Mouse (Mus musculus) neural tube, embryonic 14.5 days (tissue): Measurements from ENCODE around the gene Stn1. TPM values are rescaled to one million over a fixed set of nuclear protein-coding genes. Genes with fewer than 3 reads are reported as not detected.

Source experiments
- ATAC-seq: fragments of 200-750 bp; cut with Nextera tagmentation; 2 replicates; pipeline ENCODE4 v1.8.0; 2017; ENCODE audit warnings: low read depth, mild to moderate bottlenecking, moderate TSS enrichment, moderate library complexity
- H3K27ac ChIP-seq: fragments of 300-500 bp; sonication (generic); 2 replicates; pipeline ENCODE4 v1.5.1; 2014; ENCODE audit warnings: low read depth, mild to moderate bottlenecking, control low read depth, low read length, moderate library complexity, mixed read lengths
- H3K27me3 ChIP-seq: fragments of 300-500 bp; sonication (generic); 2 replicates; pipeline ENCODE4 v1.6.1; 2014; ENCODE audit warnings: low read length; ENCODE audit not compliant: control insufficient read depth, insufficient read depth
- H3K36me3 ChIP-seq: fragments of 300-500 bp; sonication (generic); 2 replicates; pipeline ENCODE4 v1.6.1; 2014; ENCODE audit warnings: low read length, mixed read lengths; ENCODE audit not compliant: control insufficient read depth, insufficient read depth
- H3K4me1 ChIP-seq: fragments of 300-500 bp; sonication (generic); 2 replicates; pipeline ENCODE4 v1.6.1; 2014; ENCODE audit warnings: low read length; ENCODE audit not compliant: control insufficient read depth, insufficient read depth
- H3K4me2 ChIP-seq: fragments of 300-500 bp; sonication (generic); 2 replicates; pipeline ENCODE4 v1.6.1; 2014; ENCODE audit warnings: mild to moderate bottlenecking, low read depth, low read length, control low read depth
- H3K4me3 ChIP-seq: fragments of 300-500 bp; sonication (generic); 2 replicates; pipeline ENCODE4 v1.5.1; 2014; ENCODE audit warnings: low read depth, low read length, control low read depth, mixed read lengths
- H3K9ac ChIP-seq: fragments of 300-500 bp; sonication (generic); replicated peaks from 2 replicates; pipeline ENCODE4 v1.6.1; 2014; ENCODE audit warnings: low read depth, mild to moderate bottlenecking, control low read depth, low read length, mixed read lengths
- H3K9me3 ChIP-seq: fragments of 300-500 bp; sonication (generic); 2 replicates; pipeline ENCODE4 v1.6.1; 2016; ENCODE audit warnings: low read length; ENCODE audit not compliant: control insufficient read depth
- WGBS: fragments of 180-500 bp; shearing (Covaris S2); extraction: QIAGEN DNeasy Blood & Tissue Kit; methylation state at CpG from one replicate; pipeline ENCODE4 v1.1.7; 2014; 5-methylcytosine and 5-hydroxymethylcytosine counted together
- polyA plus RNA-seq: library from polyadenylated mRNA; unstranded; fragments of >200 nt; fragmentation: Nextera tagmentation; extraction: Ambion mirVana; gene quantifications from 2 replicates; pipeline ENCODE4 v1.2.1, GENCODE M21; 2014

Stn1 gene
- polyA plus RNA-seq, 1 experiment from 2014 or later = 26.0 TPM

DNA sequence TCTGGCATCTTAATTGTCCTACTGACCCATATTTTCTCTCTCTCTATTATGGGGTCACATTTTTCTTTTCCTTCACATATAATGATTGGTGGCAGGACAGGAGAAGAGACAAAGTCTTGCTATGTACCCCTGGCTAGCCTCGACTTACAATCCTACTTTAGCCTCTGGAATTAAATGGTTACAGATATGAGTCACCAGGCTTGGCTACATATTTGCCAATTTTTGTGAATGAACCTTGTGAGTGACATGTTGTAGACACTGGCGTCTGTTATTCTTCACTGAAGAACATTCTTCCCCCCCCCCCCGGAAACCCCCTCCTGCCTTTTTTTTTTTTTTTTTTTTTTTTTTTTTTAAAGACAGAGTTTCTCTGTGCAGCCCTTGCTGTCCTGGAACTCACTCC is 54.0 kb downstream of the Stn1 start:
- no peaks in the 10 kb centered on the region for H3K36me3 ChIP-seq
- H3K4me2 ChIP-seq = no peak overlapping the region
- H3K27ac ChIP-seq = no peak overlapping the region
- no peaks in the 10 kb centered on the region for H3K27me3 ChIP-seq
- H3K4me3 ChIP-seq = no peak overlapping the region
- no peaks in the 10 kb centered on the region for H3K9me3 ChIP-seq
- no peak overlapping the region for H3K9ac ChIP-seq
- no peak for ATAC-seq
- WGBS = 78% methylated on average over 3 of the region's 3 CpGs
- H3K4me1 ChIP-seq = no peaks in the 10 kb centered on the region

DNA sequence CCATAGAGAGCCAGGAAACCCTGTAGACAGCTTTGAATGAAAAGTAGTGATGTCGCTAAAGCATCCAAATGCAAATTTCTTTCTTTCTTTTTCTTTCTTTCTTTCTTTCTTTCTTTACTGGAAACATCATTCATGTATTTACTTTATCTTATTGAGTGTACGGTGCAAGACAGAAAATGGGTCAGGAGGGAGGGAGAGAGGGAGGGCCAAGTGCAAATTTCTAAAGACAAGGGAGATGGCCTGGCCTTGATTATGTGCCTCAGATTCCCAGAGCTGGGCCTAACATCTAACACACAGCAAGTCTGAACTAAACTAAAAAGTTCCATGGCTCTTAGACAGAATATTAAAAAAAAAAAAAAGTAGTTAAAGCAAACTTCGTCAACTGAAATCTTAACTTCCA is 63.9 kb downstream of the Stn1 start:
- H3K27me3 ChIP-seq = no peaks in the 10 kb centered on the region
- no peak overlapping the region for H3K4me3 ChIP-seq
- no peak overlapping the region for H3K9ac ChIP-seq
- H3K9me3 ChIP-seq = no peaks in the 10 kb centered on the region
- no peaks in the 10 kb centered on the region for H3K36me3 ChIP-seq
- H3K27ac ChIP-seq = no peak overlapping the region
- ATAC-seq = no peak
- peaks cover 3% of the 10 kb centered on the region; the same call in 1 of the 2 replicates for H3K4me1 ChIP-seq
- WGBS = 47% methylated on average over 3 of the region's 3 CpGs
- H3K4me2 ChIP-seq = no peak overlapping the region

DNA sequence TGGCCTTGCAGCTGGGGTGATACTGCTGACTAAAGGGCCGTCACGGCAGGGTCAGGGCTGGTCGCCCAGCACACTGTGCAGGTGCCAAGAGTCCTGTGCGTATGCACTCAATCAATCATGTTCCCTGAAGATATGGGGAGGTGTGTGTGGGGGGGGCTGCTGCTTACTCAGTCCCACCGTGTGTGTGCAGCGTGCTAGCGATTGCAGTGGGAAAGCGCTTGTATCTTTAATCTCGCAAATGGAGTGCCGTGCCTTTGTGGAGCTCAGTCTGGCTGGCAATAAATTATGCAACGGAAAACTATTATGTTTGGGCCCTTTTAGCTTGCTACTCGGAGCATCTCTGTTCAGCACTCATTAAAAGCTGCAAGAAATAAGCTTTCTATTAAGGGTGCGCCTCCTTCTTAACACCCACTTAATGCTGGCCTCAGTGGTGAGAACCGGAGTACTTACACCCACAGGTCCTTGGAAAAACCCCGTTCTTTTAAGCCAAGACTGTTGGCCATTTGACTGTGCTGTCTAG is 64.4 kb downstream of the Stn1 start:
- Histone ChIP-seq H3K9ac (no peak overlapping the region; the same call in 1 of the 2 replicates), H3K27ac (no peak overlapping the region), H3K36me3 (no peaks in the 10 kb centered on the region), H3K27me3 (no peaks in the 10 kb centered on the region), H3K4me1 (peaks cover 3% of the 10 kb centered on the region; the same call in 1 of the 2 replicates), H3K4me3 (no peak overlapping the region), H3K9me3 (no peaks in the 10 kb centered on the region), H3K4me2 (0 out of 2 replicates have a peak overlapping the region, but pooled peaks have one; percentile 1)
- WGBS = 19% methylated on average over 15 of the region's 15 CpGs
- peak; percentile 79; the same call in 1 of the 2 replicates for ATAC-seq

DNA sequence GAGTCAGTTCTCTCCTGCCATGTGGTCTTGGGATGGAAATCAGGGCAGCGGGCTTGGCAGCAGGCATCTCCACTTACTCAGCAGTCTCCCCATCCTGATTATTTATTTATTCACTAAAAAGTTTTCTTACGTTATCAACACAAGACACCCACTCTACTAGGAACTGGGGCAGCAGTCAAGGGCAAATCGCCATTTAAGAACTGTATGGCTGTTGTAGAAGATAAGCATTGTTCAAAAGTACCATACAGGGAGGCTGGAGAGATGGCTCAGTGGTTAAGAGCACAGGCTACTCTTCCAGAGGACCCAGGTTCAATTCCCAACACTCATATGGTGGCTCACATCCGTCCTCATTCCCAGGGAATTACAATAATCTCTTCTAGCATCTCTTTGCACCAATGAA is 65.5 kb downstream of the Stn1 start:
- Histone ChIP-seq H3K4me1 (peaks cover 3% of the 10 kb centered on the region; the same call in 1 of the 2 replicates), H3K4me3 (no peak overlapping the region), H3K27ac (no peak overlapping the region), H3K9me3 (no peaks in the 10 kb centered on the region), H3K27me3 (no peaks in the 10 kb centered on the region), H3K36me3 (no peaks in the 10 kb centered on the region), H3K9ac (no peak overlapping the region), H3K4me2 (no peak overlapping the region)
- 78% methylated on average over 4 of the region's 4 CpGs for WGBS
- no peak for ATAC-seq

DNA sequence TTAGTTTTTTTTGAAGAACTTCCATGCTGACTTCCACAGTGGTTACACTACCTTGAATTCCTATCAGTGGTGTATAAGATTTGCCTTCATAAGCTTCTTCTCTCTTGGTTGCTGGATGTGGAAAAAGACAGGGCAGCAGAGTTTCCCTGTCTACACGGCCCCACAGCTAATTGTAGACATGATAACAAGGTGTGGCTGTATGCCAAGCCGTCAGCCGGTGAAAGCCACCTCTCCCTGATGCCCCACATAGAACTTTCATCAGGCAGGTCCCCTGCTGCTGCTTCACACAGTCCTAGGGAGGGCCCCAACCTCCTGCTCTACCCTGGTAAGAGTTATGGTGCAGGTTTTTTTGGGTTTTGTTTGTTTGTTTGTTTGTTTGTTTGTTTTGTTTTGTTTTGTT is 68.6 kb downstream of the Stn1 start:
- Histone ChIP-seq H3K9me3 (no peaks in the 10 kb centered on the region), H3K27ac (no peak overlapping the region), H3K4me3 (no peak overlapping the region), H3K36me3 (no peaks in the 10 kb centered on the region), H3K4me1 (peaks cover 3% of the 10 kb centered on the region; the same call in 1 of the 2 replicates), H3K9ac (no peak overlapping the region), H3K4me2 (no peak overlapping the region), H3K27me3 (no peaks in the 10 kb centered on the region)
- ATAC-seq = no peak
- 64% methylated on average over 3 of the region's 3 CpGs for WGBS

DNA sequence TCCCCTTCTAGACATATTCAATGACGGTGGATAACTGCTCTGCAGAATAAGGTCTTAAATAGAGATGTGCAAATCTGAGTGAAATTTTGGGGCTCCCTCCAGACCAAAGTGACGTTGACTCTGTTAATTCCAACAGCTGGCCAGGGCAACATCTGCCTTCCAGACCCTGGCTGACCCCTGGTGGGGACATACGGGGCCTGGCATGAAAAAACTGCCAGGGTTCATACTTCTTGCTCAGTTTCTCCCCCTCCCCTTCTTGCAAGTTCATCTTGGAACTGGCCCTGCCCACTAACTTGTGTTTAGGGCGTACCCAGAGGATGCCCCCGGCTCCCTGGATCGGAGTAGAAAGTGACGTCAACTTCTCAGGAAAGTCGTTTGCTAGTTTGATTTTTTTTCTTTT is 70.5 kb downstream of the Stn1 start:
- H3K9ac ChIP-seq = no peak overlapping the region
- H3K9me3 ChIP-seq = no peaks in the 10 kb centered on the region
- no peaks in the 10 kb centered on the region; the same call in 1 of the 2 replicates for H3K4me1 ChIP-seq
- no peaks in the 10 kb centered on the region for H3K36me3 ChIP-seq
- no peak overlapping the region for H3K4me3 ChIP-seq
- H3K27me3 ChIP-seq = no peaks in the 10 kb centered on the region
- 75% methylated on average over 8 of the region's 8 CpGs for WGBS
- H3K4me2 ChIP-seq = no peak overlapping the region
- no peak overlapping the region for H3K27ac ChIP-seq
- ATAC-seq = no peak

DNA sequence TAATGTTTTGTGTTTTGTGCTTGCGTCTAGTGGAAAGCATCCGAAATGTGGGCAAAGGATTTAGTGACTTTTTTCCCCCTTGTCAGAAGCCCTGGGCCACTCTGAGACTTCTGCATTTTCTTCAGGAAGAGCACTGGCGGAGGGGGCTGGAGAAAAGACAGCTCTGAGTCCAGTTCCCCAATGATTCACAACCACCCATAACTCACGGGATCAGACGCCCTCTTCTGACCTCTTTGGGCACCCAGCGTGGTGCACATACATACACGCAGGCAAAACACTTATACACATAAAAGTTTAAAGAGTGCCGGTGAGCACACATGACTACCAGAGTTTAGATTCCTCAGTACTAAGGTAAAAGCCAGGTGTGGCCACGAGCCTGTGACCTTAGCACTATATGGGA is 71.8 kb downstream of the Stn1 start:
- Histone ChIP-seq H3K4me3 (no peak overlapping the region), H3K27me3 (no peaks in the 10 kb centered on the region), H3K27ac (no peak overlapping the region), H3K4me2 (no peak overlapping the region), H3K4me1 (no peaks in the 10 kb centered on the region; the same call in 1 of the 2 replicates), H3K36me3 (no peaks in the 10 kb centered on the region), H3K9me3 (no peaks in the 10 kb centered on the region), H3K9ac (no peak overlapping the region)
- ATAC-seq = no peak
- WGBS = 68% methylated on average over 9 of the region's 9 CpGs

DNA sequence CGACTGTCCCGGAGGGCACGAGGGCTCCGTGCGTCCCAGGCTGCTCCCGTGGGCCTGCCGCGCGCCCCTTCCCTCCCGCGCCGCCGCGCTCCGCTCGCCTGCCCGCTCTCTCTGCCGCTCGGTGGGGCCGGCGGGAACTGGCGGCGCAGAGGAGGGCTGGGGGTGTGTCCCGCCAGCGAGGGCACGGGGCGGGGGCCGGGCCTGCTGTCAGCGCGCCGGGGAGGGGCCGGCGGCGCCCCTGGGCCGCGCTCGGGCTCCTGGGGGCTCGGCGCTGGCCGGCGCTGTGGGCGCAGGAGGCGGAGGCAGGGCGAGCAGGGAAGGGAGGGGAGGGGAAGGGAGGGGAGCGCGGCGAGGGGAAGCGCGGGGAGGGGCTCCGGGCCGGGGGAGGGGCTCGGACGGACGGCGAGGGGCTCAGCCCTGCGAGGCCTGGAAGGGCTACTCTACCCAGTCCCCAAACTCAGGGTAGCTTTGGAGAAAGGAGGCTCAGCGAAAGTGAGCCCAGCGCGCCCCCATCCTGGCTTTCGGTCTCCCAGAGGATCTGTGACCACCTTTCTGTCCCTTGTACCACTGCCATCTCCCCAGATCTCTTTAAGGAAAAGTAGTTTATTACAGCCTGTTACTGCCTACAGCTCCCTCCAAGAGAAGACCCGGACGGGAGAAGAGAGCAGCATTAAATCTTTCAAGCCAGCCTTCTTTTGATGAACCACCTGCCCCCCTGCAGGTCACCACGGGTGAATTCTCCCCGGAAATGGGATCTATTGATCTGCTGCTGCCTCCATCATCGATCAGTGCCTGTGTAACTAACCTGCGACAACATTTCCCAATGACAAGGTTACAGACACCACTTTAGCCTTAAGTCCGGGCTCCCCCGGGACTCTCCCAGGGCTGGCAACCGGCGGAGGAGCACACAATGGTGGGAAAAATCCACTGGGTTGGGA is 72.7 kb downstream of the Stn1 start, which contains the start of gene Sh3pxd2a:
Gene Sh3pxd2a (minus strand): TSS at position 98 of the 938 bp plus-strand sequence.
- H3K9me3 ChIP-seq = no peaks in the 10 kb centered on the region
- peak within 1 kb of the TSS; percentile 84 for H3K4me2 ChIP-seq
- no peaks in the 10 kb centered on the region for H3K36me3 ChIP-seq
- under 1% methylated on average over 48 of the region's 70 CpGs for WGBS
- ATAC-seq = peak; percentile 83
- peak within 1 kb of the TSS; percentile 81 for H3K27ac ChIP-seq
- H3K27me3 ChIP-seq = no peaks in the 10 kb centered on the region
- H3K4me1 ChIP-seq = no peaks in the 10 kb centered on the region; the same call in 1 of the 2 replicates
- H3K4me3 ChIP-seq = peak within 1 kb of the TSS; percentile 72
- H3K9ac ChIP-seq = peak within 1 kb of the TSS; percentile 87
